Mouse (Mus musculus) gastrocnemius, postnatal 4 days (tissue): ENCODE data around the gene Ccl25. TPM values are rescaled to one million over a fixed set of nuclear protein-coding genes. Genes with fewer than 3 reads are reported as not detected.

Source experiments
- total RNA-seq, 2 experiments: library from RNA; stranded (reverse); gene quantifications; 2 replicates each; pipeline ENCODE4 v1.2.3; 2021

The Ccl25 gene
- total RNA-seq, 2 experiments from 2014 or later = 7.6 to 11.9 TPM

Other genes with a start within 250 kb of the Ccl25 start
- 1 to 10 TPM; 2.3 to 3.1 TPM for gene Cd209f, start 219.4 kb upstream of the Ccl25 start, total RNA-seq
- under 1 TPM in 1 of 2 experiments, not detected in 1; 0.13 TPM for gene Cd209g, start 191.1 kb upstream of the Ccl25 start, total RNA-seq
- gene Evi5l, start 158.6 kb upstream of the Ccl25 start, total RNA-seq = 10 to 100 TPM; 25.2 to 29.0 TPM
- gene Prr36, start 107.8 kb upstream of the Ccl25 start, total RNA-seq = under 1 TPM; 0.13 to 0.27 TPM
- under 1 TPM in 1 of 2 experiments, not detected in 1; 0.07 TPM for gene Lrrc8e, start 98.4 kb upstream of the Ccl25 start, total RNA-seq
- gene Map2k7, start 86.5 kb upstream of the Ccl25 start, total RNA-seq = 10 to 100 TPM; 58.3 to 62.6 TPM
- gene Gm49320, start 86.3 kb upstream of the Ccl25 start, total RNA-seq = under 1 TPM in 1 of 2 experiments, not detected in 1; 0.20 TPM
- 1 to 10 TPM; 5.2 to 9.7 TPM for gene Tgfbr3l, start 77.0 kb upstream of the Ccl25 start, total RNA-seq
- gene Snapc2, start 72.1 kb upstream of the Ccl25 start, total RNA-seq = 10 to 100 TPM; 21.7 to 22.5 TPM
- 1 to 10 TPM; 7.5 to 8.0 TPM for gene Ctxn1, start 65.9 kb upstream of the Ccl25 start, total RNA-seq
- 10 to 100 TPM; 73.9 to 78.4 TPM for gene Timm44, start 49.3 kb upstream of the Ccl25 start, total RNA-seq
- gene Elavl1, start 203 bp downstream of the Ccl25 start, total RNA-seq = 10 to 100 TPM; 70.1 to 76.5 TPM
- 10 to 100 TPM; 14.6 to 16.4 TPM for gene Cers4, start 167.8 kb downstream of the Ccl25 start, total RNA-seq